Mouse (Mus musculus): ENCODE measurements at regions not wholly inside any gene's neighbourhood (a gene's known extent, or its start where the extent isn't known, plus 50 kb on each side); places are given as distances from the start of the nearest gene placed in this dataset.

GRCm38 (mm10) chr17:27364899-27365298 is 156.3 kb downstream of the Grm4 start:
- no peak for ATAC-seq (ENCODE audit: insufficient number of reproducible peaks, insufficient read depth, low FRiP score, low read depth)
- H3K9ac ChIP-seq (ENCODE audit: low read length) = no peak overlapping the region
- H3K36me3 ChIP-seq (ENCODE audit: control insufficient read depth, insufficient read depth, low read length) = no peaks in the 10 kb centered on the region
- no peaks in the 10 kb centered on the region for H3K27me3 ChIP-seq (ENCODE audit: control insufficient read depth, insufficient read depth, low read length)
- H3K9me3 ChIP-seq (ENCODE audit: control insufficient read depth, low read length) = no peaks in the 10 kb centered on the region
- peaks cover 0 to 2% of the 10 kb centered on the region in 2 experiments; a peak in 1 of 4 replicates for H3K4me1 ChIP-seq (ENCODE audit: control insufficient read depth in 2 of 2, insufficient read depth in 2 of 2, low read length in 2 of 2)
- 84% methylated on average over 6 of the region's 6 CpGs for WGBS
- H3K4me2 ChIP-seq (ENCODE audit: low read length) = no peak overlapping the region
- H3K27ac ChIP-seq (replicated peaks in 1 of 2; ENCODE audit: control insufficient read depth in 1 of 2, insufficient read depth in 1 of 2, low read depth in 2 of 2, low read length in 2 of 2) = no peak overlapping the region
- H3K4me3 ChIP-seq (ENCODE audit: control insufficient read depth in 1 of 2, insufficient read depth in 1 of 2, low read depth in 1 of 2, low read length in 2 of 2) = no peak overlapping the region

GRCm38 (mm10) chr17:27364338-27364737 is 156.9 kb downstream of the Grm4 start:
- no peak for ATAC-seq (ENCODE audit: insufficient number of reproducible peaks, insufficient read depth, low FRiP score, low read depth)
- WGBS = 82% methylated on average over 7 of the region's 7 CpGs

GRCm38 (mm10) chr17:27363911-27364310 is 157.3 kb downstream of the Grm4 start:
- Histone ChIP-seq H3K36me3 (ENCODE audit: control insufficient read depth, insufficient read depth, low read length) (no peaks in the 10 kb centered on the region), H3K9me3 (ENCODE audit: control insufficient read depth, low read length) (no peaks in the 10 kb centered on the region), H3K4me3 (ENCODE audit: control insufficient read depth in 1 of 2, insufficient read depth in 1 of 2, low read depth in 1 of 2, low read length in 2 of 2) (no peak overlapping the region), H3K4me2 (ENCODE audit: low read length) (no peak overlapping the region), H3K27ac (replicated peaks in 1 of 2; ENCODE audit: control insufficient read depth in 1 of 2, insufficient read depth in 1 of 2, low read depth in 2 of 2, low read length in 2 of 2) (no peak overlapping the region), H3K4me1 (ENCODE audit: control insufficient read depth in 2 of 2, insufficient read depth in 2 of 2, low read length in 2 of 2) (peaks cover 0 to 2% of the 10 kb centered on the region in 2 experiments; a peak in 1 of 4 replicates), H3K9ac (ENCODE audit: low read length) (no peak overlapping the region), H3K27me3 (ENCODE audit: control insufficient read depth, insufficient read depth, low read length) (no peaks in the 10 kb centered on the region)
- no peak for ATAC-seq (ENCODE audit: insufficient number of reproducible peaks, insufficient read depth, low FRiP score, low read depth)
- 75% methylated on average over 6 of the region's 6 CpGs for WGBS

More at GRCm38 (mm10) chr17:27364338-27364737, 156.9 kb downstream of the Grm4 start:
- Histone ChIP-seq H3K27me3 (ENCODE audit: control insufficient read depth, insufficient read depth, low read length) (no peaks in the 10 kb centered on the region), H3K4me2 (ENCODE audit: low read length) (no peak overlapping the region), H3K9ac (ENCODE audit: low read length) (no peak overlapping the region), H3K4me1 (ENCODE audit: control insufficient read depth in 2 of 2, insufficient read depth in 2 of 2, low read length in 2 of 2) (peaks cover 0 to 2% of the 10 kb centered on the region in 2 experiments; a peak in 1 of 4 replicates), H3K9me3 (ENCODE audit: control insufficient read depth, low read length) (no peaks in the 10 kb centered on the region), H3K4me3 (ENCODE audit: control insufficient read depth in 1 of 2, insufficient read depth in 1 of 2, low read depth in 1 of 2, low read length in 2 of 2) (no peak overlapping the region), H3K27ac (replicated peaks in 1 of 2; ENCODE audit: control insufficient read depth in 1 of 2, insufficient read depth in 1 of 2, low read depth in 2 of 2, low read length in 2 of 2) (no peak overlapping the region), H3K36me3 (ENCODE audit: control insufficient read depth, insufficient read depth, low read length) (no peaks in the 10 kb centered on the region)

- WGBS = 82% methylated on average over 8 of the region's 8 CpGs
- Histone ChIP-seq H3K4me1 (ENCODE audit: control insufficient read depth in 2 of 2, insufficient read depth in 2 of 2, low read length in 2 of 2) (peaks cover 0 to 2% of the 10 kb centered on the region in 2 experiments; a peak in 1 of 4 replicates), H3K27ac (replicated peaks in 1 of 2; ENCODE audit: control insufficient read depth in 1 of 2, insufficient read depth in 1 of 2, low read depth in 2 of 2, low read length in 2 of 2) (no peak overlapping the region), H3K36me3 (ENCODE audit: control insufficient read depth, insufficient read depth, low read length) (no peaks in the 10 kb centered on the region), H3K4me3 (ENCODE audit: control insufficient read depth in 1 of 2, insufficient read depth in 1 of 2, low read depth in 1 of 2, low read length in 2 of 2) (no peak overlapping the region), H3K9me3 (ENCODE audit: control insufficient read depth, low read length) (no peaks in the 10 kb centered on the region), H3K9ac (ENCODE audit: low read length) (no peak overlapping the region), H3K4me2 (ENCODE audit: low read length) (no peak overlapping the region), H3K27me3 (ENCODE audit: control insufficient read depth, insufficient read depth, low read length) (no peaks in the 10 kb centered on the region)
- no peak for ATAC-seq (ENCODE audit: insufficient number of reproducible peaks, insufficient read depth, low FRiP score, low read depth)
These were observed 158.0 kb upstream of the Lemd2 start for GRCm38 (mm10) chr17:27362221-27362620.

- peaks cover 0 to 2% of the 10 kb centered on the region in 2 experiments; a peak in 1 of 4 replicates for H3K4me1 ChIP-seq (ENCODE audit: control insufficient read depth in 2 of 2, insufficient read depth in 2 of 2, low read length in 2 of 2)
- no peaks in the 10 kb centered on the region for H3K27me3 ChIP-seq (ENCODE audit: control insufficient read depth, insufficient read depth, low read length)
- 75% methylated on average over 2 of the region's 2 CpGs for WGBS
- H3K4me2 ChIP-seq (ENCODE audit: low read length) = no peak overlapping the region
- H3K36me3 ChIP-seq (ENCODE audit: control insufficient read depth, insufficient read depth, low read length) = no peaks in the 10 kb centered on the region
- H3K9me3 ChIP-seq (ENCODE audit: control insufficient read depth, low read length) = no peaks in the 10 kb centered on the region
- H3K27ac ChIP-seq (replicated peaks in 1 of 2; ENCODE audit: control insufficient read depth in 1 of 2, insufficient read depth in 1 of 2, low read depth in 2 of 2, low read length in 2 of 2) = no peak overlapping the region
- no peak overlapping the region for H3K4me3 ChIP-seq (ENCODE audit: control insufficient read depth in 1 of 2, insufficient read depth in 1 of 2, low read depth in 1 of 2, low read length in 2 of 2)
- no peak overlapping the region for H3K9ac ChIP-seq (ENCODE audit: low read length)
- ATAC-seq (ENCODE audit: insufficient number of reproducible peaks, insufficient read depth, low FRiP score, low read depth) = no peak
These were observed 157.1 kb upstream of the Lemd2 start for GRCm38 (mm10) chr17:27361362-27361761.

GRCm38 (mm10) chr17:27356862-27357261 is 152.6 kb upstream of the Lemd2 start:
- no peak for ATAC-seq (ENCODE audit: insufficient number of reproducible peaks, insufficient read depth, low FRiP score, low read depth)
- Histone ChIP-seq H3K4me2 (ENCODE audit: low read length) (no peak overlapping the region), H3K27me3 (ENCODE audit: control insufficient read depth, insufficient read depth, low read length) (no peaks in the 10 kb centered on the region), H3K9ac (ENCODE audit: low read length) (no peak overlapping the region), H3K27ac (replicated peaks in 1 of 2; ENCODE audit: control insufficient read depth in 1 of 2, insufficient read depth in 1 of 2, low read depth in 2 of 2, low read length in 2 of 2) (no peak overlapping the region), H3K9me3 (ENCODE audit: control insufficient read depth, low read length) (no peaks in the 10 kb centered on the region), H3K4me3 (ENCODE audit: control insufficient read depth in 1 of 2, insufficient read depth in 1 of 2, low read depth in 1 of 2, low read length in 2 of 2) (no peak overlapping the region), H3K36me3 (ENCODE audit: control insufficient read depth, insufficient read depth, low read length) (no peaks in the 10 kb centered on the region), H3K4me1 (ENCODE audit: control insufficient read depth in 2 of 2, insufficient read depth in 2 of 2, low read length in 2 of 2) (no peaks in the 10 kb centered on the region; a peak in 1 of 4 replicates)
- 72% methylated on average over 3 of the region's 3 CpGs for WGBS

GRCm38 (mm10) chr17:27355717-27356116 is 151.4 kb upstream of the Lemd2 start:
- Histone ChIP-seq H3K36me3 (ENCODE audit: control insufficient read depth, insufficient read depth, low read length) (no peaks in the 10 kb centered on the region), H3K9ac (ENCODE audit: low read length) (no peak overlapping the region), H3K9me3 (ENCODE audit: control insufficient read depth, low read length) (no peaks in the 10 kb centered on the region), H3K27me3 (ENCODE audit: control insufficient read depth, insufficient read depth, low read length) (no peaks in the 10 kb centered on the region), H3K4me1 (ENCODE audit: control insufficient read depth in 2 of 2, insufficient read depth in 2 of 2, low read length in 2 of 2) (no peaks in the 10 kb centered on the region; a peak in 1 of 4 replicates), H3K4me3 (ENCODE audit: control insufficient read depth in 1 of 2, insufficient read depth in 1 of 2, low read depth in 1 of 2, low read length in 2 of 2) (no peak overlapping the region), H3K27ac (replicated peaks in 1 of 2; ENCODE audit: control insufficient read depth in 1 of 2, insufficient read depth in 1 of 2, low read depth in 2 of 2, low read length in 2 of 2) (no peak overlapping the region), H3K4me2 (ENCODE audit: low read length) (no peak overlapping the region)
- 90% methylated on average over 9 of the region's 9 CpGs for WGBS
- ATAC-seq (ENCODE audit: insufficient number of reproducible peaks, insufficient read depth, low FRiP score, low read depth) = no peak

- Histone ChIP-seq H3K9ac (ENCODE audit: low read length) (no peak overlapping the region), H3K4me3 (ENCODE audit: control insufficient read depth in 1 of 2, insufficient read depth in 1 of 2, low read depth in 1 of 2, low read length in 2 of 2) (no peak overlapping the region), H3K27ac (replicated peaks in 1 of 2; ENCODE audit: control insufficient read depth in 1 of 2, insufficient read depth in 1 of 2, low read depth in 2 of 2, low read length in 2 of 2) (no peak overlapping the region), H3K4me1 (ENCODE audit: control insufficient read depth in 2 of 2, insufficient read depth in 2 of 2, low read length in 2 of 2) (no peaks in the 10 kb centered on the region; a peak in 1 of 4 replicates), H3K36me3 (ENCODE audit: control insufficient read depth, insufficient read depth, low read length) (no peaks in the 10 kb centered on the region), H3K27me3 (ENCODE audit: control insufficient read depth, insufficient read depth, low read length) (no peaks in the 10 kb centered on the region), H3K9me3 (ENCODE audit: control insufficient read depth, low read length) (no peaks in the 10 kb centered on the region), H3K4me2 (ENCODE audit: low read length) (no peak overlapping the region)
- no peak for ATAC-seq (ENCODE audit: insufficient number of reproducible peaks, insufficient read depth, low FRiP score, low read depth)
- 86% methylated on average over 4 of the region's 4 CpGs for WGBS
These were observed 150.8 kb upstream of the Lemd2 start for GRCm38 (mm10) chr17:27355056-27355455.

Data from heart, embryonic 14.5 days (tissue).